Mouse (Mus musculus) heart, postnatal 0 days (tissue): ENCODE results near the gene Copz2.

Experiments used
- CTCF ChIP-seq: IDR thresholded peaks from 2 replicates; pipeline ENCODE4 v1.5.1; 2016; ENCODE audit warnings: antibody characterized with exemption, control low read depth, low read depth
- EP300 ChIP-seq: IDR thresholded peaks from 2 replicates; pipeline ENCODE4 v1.6.1; 2016; ENCODE audit warnings: antibody characterized with exemption, low read depth

- no peak for TF ChIP-seq EP300
- TF ChIP-seq CTCF, result no peak
Observed at GRCm38 (mm10) chr11:96862534-96862933, 12.9 kb downstream of the Copz2 start.
